Mouse (Mus musculus) right cerebral cortex, postnatal 36 days (tissue): ENCODE measurements at regions not wholly inside any gene's neighbourhood (a gene's known extent, or its start where the extent isn't known, plus 50 kb on each side); places are given as distances from the start of the nearest gene placed in this dataset.

Experiments
- DNase-seq, 2 experiments: peaks; one replicate each; pipeline ENCODE4 v3.0.0; 2022; ENCODE audit warnings: low spot score in 2 of 2, mixed read lengths in 1 of 2

GRCm38 (mm10) chr15:96183069-96183468 lies 104.2 kb upstream of the Arid2 start:
- no peak for DNase-seq

GRCm38 (mm10) chr15:96184666-96185065 lies 102.7 kb upstream of the Arid2 start:
- DNase-seq, result no peak

- DNase-seq, result no peak
Measured at GRCm38 (mm10) chr15:96185429-96185828, 101.9 kb upstream of the Arid2 start.

- DNase-seq, result no peak
Measured at GRCm38 (mm10) chr15:96185901-96186300, 101.4 kb upstream of the Arid2 start.

GRCm38 (mm10) chr15:96189551-96189950 lies 97.8 kb upstream of the Arid2 start:
- no peak for DNase-seq

GRCm38 (mm10) chr15:96197413-96197812 lies 89.9 kb upstream of the Arid2 start:
- no peak for DNase-seq

GRCm38 (mm10) chr15:96197932-96198331 lies 89.4 kb upstream of the Arid2 start:
- DNase-seq, result no peak

GRCm38 (mm10) chr15:96201273-96201672 lies 86.0 kb upstream of the Arid2 start:
- no peak for DNase-seq

- DNase-seq, result no peak
Measured at GRCm38 (mm10) chr15:96201701-96202460, 85.4 kb upstream of the Arid2 start.

- DNase-seq, result no peak
Measured at GRCm38 (mm10) chr15:96204187-96204586, 83.1 kb upstream of the Arid2 start.

GRCm38 (mm10) chr15:96204623-96205022 lies 82.7 kb upstream of the Arid2 start:
- no peak for DNase-seq

GRCm38 (mm10) chr15:96210721-96211400 lies 76.5 kb upstream of the Arid2 start:
- no peak for DNase-seq

- DNase-seq, result no peak
Measured at GRCm38 (mm10) chr15:96213541-96214312, 73.6 kb upstream of the Arid2 start.

GRCm38 (mm10) chr15:96217896-96218295 lies 69.4 kb upstream of the Arid2 start:
- DNase-seq, result no peak

GRCm38 (mm10) chr15:96219746-96220145 lies 67.6 kb upstream of the Arid2 start:
- no peak for DNase-seq

- no peak for DNase-seq
Measured at GRCm38 (mm10) chr15:96231969-96232368, 55.3 kb upstream of the Arid2 start.

- DNase-seq, result no peak
Measured at GRCm38 (mm10) chr15:96233113-96233512, 54.2 kb upstream of the Arid2 start.

GRCm38 (mm10) chr15:96234783-96235182 lies 52.5 kb upstream of the Arid2 start:
- DNase-seq, result no peak
